ENCODE assay signal across 29 mouse cellular contexts in genomic region chr12:4245742-4246141, GRCm38 (mm10). TPM values are rescaled to one million over a fixed set of nuclear protein-coding genes. Genes with fewer than 3 reads are reported as not detected.
DNase-seq lines count a peak whose midpoint lies in the region; ATAC-seq lines count a peak whose summit lies in the region.
"Had no signal": no experiment of that assay in that cellular context is flagged by ENCODE, and none has a peak within 500 bp of the region (broad histone marks: within the 10 kb centered on the region; RNA-seq: fewer than 3 reads in every experiment).

No protein-coding gene starts in this region.

- no peak overlapping the region for H3K27ac ChIP-seq in embryonic facial prominence, embryonic 13.5 days
- no peak overlapping the region for H3K27ac ChIP-seq in embryonic facial prominence, embryonic 10.5 days (replicated peaks)
- no peak overlapping the region for H3K27ac ChIP-seq in kidney, embryonic 14.5 days (ENCODE audit: low read depth, low read length)
- H3K27ac ChIP-seq: embryonic facial prominence, embryonic 15.5 days; forebrain, embryonic 12.5 days; hindbrain, embryonic 14.5 days; kidney, postnatal 0 days; liver, embryonic 13.5 days; macrophage; midbrain, embryonic 15.5 days; neural tube, embryonic 15.5 days had no signal

- no peak overlapping the region for H3K4me2 ChIP-seq in embryonic facial prominence, embryonic 13.5 days
- H3K4me2 ChIP-seq in kidney, embryonic 14.5 days (replicated peaks; ENCODE audit: low read depth, low read length) = no peak overlapping the region
- H3K4me2 ChIP-seq: embryonic facial prominence, embryonic 15.5 days; forebrain, embryonic 12.5 days; heart, embryonic 11.5 days; hindbrain, embryonic 14.5 days; liver, embryonic 13.5 days; midbrain, embryonic 15.5 days; neural tube, embryonic 15.5 days had no signal

- H3K36me3 ChIP-seq in embryonic facial prominence, embryonic 13.5 days = peaks cover 10% of the 10 kb centered on the region
- no peaks in the 10 kb centered on the region for H3K36me3 ChIP-seq in embryonic facial prominence, embryonic 10.5 days (replicated peaks)
- H3K36me3 ChIP-seq in kidney, embryonic 14.5 days (ENCODE audit: control insufficient read depth, insufficient read depth, low read length) = no peaks in the 10 kb centered on the region
- H3K36me3 ChIP-seq: liver, embryonic 13.5 days had no signal

- no peak overlapping the region for H3K9ac ChIP-seq in embryonic facial prominence, embryonic 13.5 days
- no peak overlapping the region for H3K9ac ChIP-seq in kidney, embryonic 14.5 days (ENCODE audit: low read depth, low read length)
- H3K9ac ChIP-seq: embryonic facial prominence, embryonic 15.5 days; forebrain, embryonic 12.5 days; hindbrain, embryonic 14.5 days; liver, embryonic 13.5 days; midbrain, embryonic 15.5 days; neural tube, embryonic 15.5 days had no signal

- H3K4me3 ChIP-seq in embryonic facial prominence, embryonic 13.5 days = no peak overlapping the region
- no peak overlapping the region for H3K4me3 ChIP-seq in embryonic facial prominence, embryonic 10.5 days
- H3K4me3 ChIP-seq in kidney, embryonic 14.5 days (ENCODE audit: low read length) = no peak overlapping the region
- H3K4me3 ChIP-seq: embryonic facial prominence, embryonic 15.5 days; forebrain, embryonic 12.5 days; liver, embryonic 13.5 days; midbrain, embryonic 15.5 days; neural tube, embryonic 15.5 days had no signal

- H3K27me3 ChIP-seq in embryonic facial prominence, embryonic 13.5 days = no peaks in the 10 kb centered on the region
- H3K27me3 ChIP-seq in embryonic facial prominence, embryonic 10.5 days (replicated peaks; ENCODE audit: low read depth, poor library complexity, severe bottlenecking) = no peaks in the 10 kb centered on the region
- H3K27me3 ChIP-seq in kidney, embryonic 14.5 days (ENCODE audit: control insufficient read depth, insufficient read depth, low read length) = no peaks in the 10 kb centered on the region
- H3K27me3 ChIP-seq: CH12.LX; embryonic facial prominence, embryonic 15.5 days; forebrain, embryonic 12.5 days; liver, embryonic 13.5 days; midbrain, embryonic 15.5 days; neural tube, embryonic 15.5 days had no signal

- WGBS in embryonic facial prominence, embryonic 13.5 days = 83% methylated on average over 10 of the region's 10 CpGs
- WGBS in embryonic facial prominence, embryonic 10.5 days = 85% methylated on average over 10 of the region's 10 CpGs
- WGBS in kidney, embryonic 14.5 days = 85% methylated on average over 10 of the region's 10 CpGs
- 54% methylated on average over 10 of the region's 10 CpGs for WGBS in large intestine, adult 2 months

- ATAC-seq in embryonic facial prominence, embryonic 13.5 days (ENCODE audit: insufficient number of reproducible peaks, insufficient read depth, low FRiP score, low TSS enrichment, low read depth) = 0 out of 2 replicates have a peak, but pooled peaks have one; percentile 59
- ATAC-seq in kidney, embryonic 14.5 days (ENCODE audit: low FRiP score, low TSS enrichment) = 0 out of 2 replicates have a peak, but pooled peaks have one; percentile 16
- ATAC-seq: lung, postnatal 0 days; midbrain, embryonic 15.5 days had no signal

- DNase-seq in embryonic facial prominence, embryonic 10.5 days (ENCODE audit: low spot score) = no peak
- DNase-seq in kidney, postnatal 36 days = no peak
- DNase-seq in R1 (ENCODE audit: low read depth, low spot score) = peak; percentile 28
- peak; percentile 47 for DNase-seq in large intestine, adult 2 months (ENCODE audit: low read depth, low spot score)
- no peak for DNase-seq in cerebellum, adult 11 months
- DNase-seq in yolk sac, embryonic 10.5 days (ENCODE audit: low spot score) = no peak
- DNase-seq: adrenal gland, postnatal 10 days; cerebellum, adult 9-11 months; gastrocnemius, postnatal 14 days; heart, postnatal 36 days; kidney, adult 11 months; layer of hippocampus, adult 9-11 months; liver, embryonic 13.5 days; lung, adult 18-20 months; retina, postnatal 1 day; right cerebral cortex, postnatal 14 days; thymus, postnatal 14 days had no signal

- H3K9me3 ChIP-seq in embryonic facial prominence, embryonic 13.5 days = no peaks in the 10 kb centered on the region
- no peaks in the 10 kb centered on the region for H3K9me3 ChIP-seq in embryonic facial prominence, embryonic 10.5 days
- H3K9me3 ChIP-seq in kidney, embryonic 14.5 days (ENCODE audit: control insufficient read depth, low read length) = no peaks in the 10 kb centered on the region
- H3K9me3 ChIP-seq: embryonic facial prominence, embryonic 15.5 days; forebrain, embryonic 12.5 days; liver, embryonic 13.5 days; midbrain, embryonic 15.5 days; neural tube, embryonic 15.5 days had no signal

- H3K4me1 ChIP-seq in embryonic facial prominence, embryonic 13.5 days = 0 out of 2 replicates have a peak, but pooled peaks cover 3% of the 10 kb centered on the region
- peaks cover 6% of the 10 kb centered on the region for H3K4me1 ChIP-seq in embryonic facial prominence, embryonic 10.5 days
- no peaks in the 10 kb centered on the region for H3K4me1 ChIP-seq in kidney, embryonic 14.5 days (ENCODE audit: control insufficient read depth, insufficient read depth, low read length)
- H3K4me1 ChIP-seq: embryonic facial prominence, embryonic 15.5 days; forebrain, embryonic 12.5 days; liver, embryonic 13.5 days; midbrain, embryonic 15.5 days; neural tube, embryonic 15.5 days had no signal

RNA-seq across cellular contexts. Expression of gene Cenpo, which starts 11.6 kb away (rescaled TPM):
- 15.4 and 17.1 TPM in 2 replicates for polyA plus RNA-seq in embryonic facial prominence, embryonic 13.5 days (2015; fragmentation: Nextera tagmentation; extraction: Ambion mirVana)
- 22.8 and 23.5 TPM in 2 replicates for polyA plus RNA-seq in embryonic facial prominence, embryonic 10.5 days (2016; fragmentation: Nextera tagmentation; extraction: Ambion mirVana)
- 12.0 and 15.4 TPM in 2 replicates for polyA plus RNA-seq in kidney, embryonic 14.5 days (2014; fragmentation: Nextera tagmentation; extraction: Ambion mirVana)
- 8.2 and 11.0 TPM in 2 replicates for polyA plus RNA-seq in large intestine, adult 2 months (2012; rRNA removed)

RNA-seq across cellular contexts. Expression of gene Ptrhd1, which starts 11.9 kb away (rescaled TPM):
- polyA plus RNA-seq in embryonic facial prominence, embryonic 13.5 days (2015; fragmentation: Nextera tagmentation; extraction: Ambion mirVana) = 5.0 and 5.5 TPM in 2 replicates
- 5.9 and 6.0 TPM in 2 replicates for polyA plus RNA-seq in embryonic facial prominence, embryonic 10.5 days (2016; fragmentation: Nextera tagmentation; extraction: Ambion mirVana)
- 7.6 and 8.8 TPM in 2 replicates for polyA plus RNA-seq in kidney, embryonic 14.5 days (2014; fragmentation: Nextera tagmentation; extraction: Ambion mirVana)
- polyA plus RNA-seq in large intestine, adult 2 months (2012; rRNA removed) = 3.5 and 3.7 TPM in 2 replicates

Comparison
In these comparisons a context has a peak if more than half of its experiments do, and no peak if none do; other contexts are left out.
1. DNase-seq: peak in R1 (single experiment) and large intestine, adult 2 months (single experiment); none in embryonic facial prominence, embryonic 10.5 days (single experiment), kidney, postnatal 36 days (0 of 2), cerebellum, adult 11 months (single experiment) and yolk sac, embryonic 10.5 days (single experiment).